Mouse (Mus musculus) heart, embryonic 16.5 days (tissue): ENCODE measurements around the gene Zfp386. TPM values are rescaled to one million over a fixed set of nuclear protein-coding genes. Genes with fewer than 3 reads are reported as not detected.

ENCODE experiments used
- ATAC-seq: fragments of 200-750 bp; cut with Nextera tagmentation; replicated peaks from 2 replicates; pipeline ENCODE4 v1.8.0; 2017; ENCODE audit warnings: moderate number of reproducible peaks; ENCODE audit not compliant: insufficient read depth, low FRiP score; ENCODE audit errors: extremely low read depth
- H3K27ac ChIP-seq: fragments of 300-500 bp; sonication (generic); 2 replicates; pipeline ENCODE4 v1.5.1; 2014; ENCODE audit warnings: mild to moderate bottlenecking, low read length, control low read depth, moderate library complexity
- H3K27me3 ChIP-seq: fragments of 300-500 bp; sonication (generic); 2 replicates; pipeline ENCODE4 v1.6.1; 2014; ENCODE audit warnings: low read length, mixed read lengths; ENCODE audit not compliant: control insufficient read depth, insufficient read depth
- H3K36me3 ChIP-seq: fragments of 300-500 bp; sonication (generic); 2 replicates; pipeline ENCODE4 v1.6.1; 2014; ENCODE audit not compliant: control insufficient read depth, insufficient read depth
- H3K4me1 ChIP-seq: fragments of 300-500 bp; sonication (generic); 2 replicates; pipeline ENCODE4 v1.6.1; 2014; ENCODE audit warnings: low read length, mixed read lengths; ENCODE audit not compliant: control insufficient read depth, insufficient read depth
- H3K4me2 ChIP-seq: fragments of 300-500 bp; sonication (generic); 2 replicates; pipeline ENCODE4 v1.6.1; 2014; ENCODE audit warnings: low read depth, mild to moderate bottlenecking, control low read depth, low read length
- H3K4me3 ChIP-seq: fragments of 300-500 bp; sonication (generic); 2 replicates; pipeline ENCODE4 v1.5.1; 2014; ENCODE audit warnings: mild to moderate bottlenecking, control low read depth, low read length
- H3K9ac ChIP-seq: fragments of 300-500 bp; sonication (generic); 2 replicates; pipeline ENCODE4 v1.6.1; 2014; ENCODE audit warnings: low read length, control low read depth
- H3K9me3 ChIP-seq: fragments of 300-500 bp; sonication (generic); replicated peaks from 2 replicates; pipeline ENCODE4 v1.6.1; 2016; ENCODE audit warnings: low read length; ENCODE audit not compliant: control insufficient read depth
- WGBS: fragments of 180-500 bp; shearing (Covaris S2); extraction: QIAGEN DNeasy Blood & Tissue Kit; methylation state at CpG from one replicate; pipeline ENCODE4 v1.1.7; 2014; 5-methylcytosine and 5-hydroxymethylcytosine counted together
- polyA plus RNA-seq: library from polyadenylated mRNA; unstranded; fragments of >200 nt; fragmentation: Nextera tagmentation; extraction: Ambion mirVana; gene quantifications from 2 replicates; pipeline ENCODE4 v1.2.1, GENCODE M21; 2015

Gene Zfp386
- polyA plus RNA-seq, 1 experiment from 2014 or later, result 32.2 TPM

DNA sequence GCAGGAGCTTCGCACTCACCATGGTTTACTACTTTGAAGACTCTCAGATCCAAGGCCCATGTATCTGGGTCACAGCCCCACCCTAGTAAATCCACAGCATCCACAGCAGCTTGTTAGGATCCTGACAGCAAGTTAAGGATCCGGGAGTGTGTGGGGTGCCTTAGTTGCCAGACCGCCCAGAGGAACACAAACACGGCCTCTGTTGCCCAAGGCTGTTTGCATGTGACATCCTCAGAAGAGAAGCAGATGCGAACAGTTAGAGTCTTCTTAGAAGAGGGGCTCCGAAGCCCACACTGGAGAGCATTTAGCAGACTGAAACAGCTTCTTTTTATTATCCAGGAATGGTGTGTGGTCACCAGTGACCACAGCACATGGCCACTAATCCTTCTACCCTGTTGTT, 35.6 kb downstream of the Zfp386 start:
- H3K27me3 ChIP-seq, result peaks cover 13% of the 10 kb centered on the region
- no peak for ATAC-seq
- H3K27ac ChIP-seq, result no peak overlapping the region
- no peaks in the 10 kb centered on the region for H3K36me3 ChIP-seq
- no peaks in the 10 kb centered on the region for H3K9me3 ChIP-seq
- H3K4me3 ChIP-seq, result no peak overlapping the region
- no peak overlapping the region for H3K4me2 ChIP-seq
- WGBS, result 78% methylated on average over 6 of the region's 6 CpGs
- no peak overlapping the region for H3K9ac ChIP-seq
- no peaks in the 10 kb centered on the region for H3K4me1 ChIP-seq

DNA sequence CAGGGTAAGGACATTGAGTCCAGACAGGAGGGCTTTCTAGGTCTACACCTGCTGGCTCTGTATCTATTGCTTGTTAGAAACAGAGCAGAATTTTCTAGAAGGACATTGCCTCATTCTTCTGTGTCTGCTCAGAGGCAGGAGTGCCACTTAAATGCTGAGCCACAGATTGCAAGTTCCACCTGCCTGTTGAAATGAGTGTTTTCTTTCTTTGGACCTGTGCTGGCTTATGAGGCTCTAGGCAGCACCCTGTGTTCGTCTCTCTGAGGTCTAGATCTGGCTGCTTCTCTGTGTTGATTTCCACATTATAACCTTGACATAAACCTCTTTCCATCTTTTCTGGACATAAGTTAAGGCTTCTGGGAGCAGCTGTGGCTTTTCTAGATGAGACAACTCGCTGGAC, 36.8 kb downstream of the Zfp386 start:
- Histone ChIP-seq H3K4me3 (no peak overlapping the region), H3K9ac (no peak overlapping the region), H3K4me2 (no peak overlapping the region), H3K9me3 (no peaks in the 10 kb centered on the region), H3K4me1 (no peaks in the 10 kb centered on the region), H3K36me3 (no peaks in the 10 kb centered on the region), H3K27ac (no peak overlapping the region), H3K27me3 (peaks cover 4% of the 10 kb centered on the region)
- ATAC-seq, result no peak
- WGBS, result 63% methylated on average over 2 of the region's 2 CpGs

DNA sequence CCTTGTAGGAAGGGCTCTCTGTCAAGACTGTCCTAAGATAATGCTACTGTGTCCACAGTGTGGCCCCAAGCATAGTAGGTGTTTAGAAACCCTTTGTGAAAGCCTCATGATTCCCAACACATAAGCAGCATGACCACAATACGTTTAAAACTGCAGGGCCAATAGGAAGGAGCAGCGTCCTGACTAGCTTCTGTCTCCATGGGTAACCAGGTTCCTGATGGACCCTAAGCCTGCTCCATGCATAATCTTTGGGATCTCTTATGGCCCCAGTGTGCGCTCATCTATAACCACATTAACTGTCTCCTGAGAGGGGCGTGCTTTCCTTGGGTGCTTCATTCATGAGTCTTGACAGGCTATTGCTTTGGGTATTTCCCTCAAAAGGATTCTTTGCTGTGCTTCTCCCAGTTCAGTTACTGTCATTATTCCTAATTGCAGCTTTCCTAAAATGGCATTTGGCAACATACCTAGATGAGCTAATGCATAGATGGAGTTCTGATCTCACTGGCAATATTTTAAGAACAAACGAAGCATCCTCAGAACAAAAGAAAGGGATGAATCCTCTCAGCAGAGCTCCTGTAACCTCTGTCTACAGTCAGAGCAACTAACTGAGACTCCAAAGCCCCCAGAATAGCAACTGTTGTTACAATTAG, 39.6 kb downstream of the Zfp386 start:
- H3K4me3 ChIP-seq, result no peak overlapping the region
- ATAC-seq, result no peak
- no peak overlapping the region for H3K4me2 ChIP-seq
- H3K36me3 ChIP-seq, result no peaks in the 10 kb centered on the region
- H3K9me3 ChIP-seq, result no peaks in the 10 kb centered on the region
- H3K27ac ChIP-seq, result no peak overlapping the region
- H3K4me1 ChIP-seq, result no peaks in the 10 kb centered on the region
- no peaks in the 10 kb centered on the region for H3K27me3 ChIP-seq
- H3K9ac ChIP-seq, result no peak overlapping the region
- 86% methylated on average over 5 of the region's 5 CpGs for WGBS

DNA sequence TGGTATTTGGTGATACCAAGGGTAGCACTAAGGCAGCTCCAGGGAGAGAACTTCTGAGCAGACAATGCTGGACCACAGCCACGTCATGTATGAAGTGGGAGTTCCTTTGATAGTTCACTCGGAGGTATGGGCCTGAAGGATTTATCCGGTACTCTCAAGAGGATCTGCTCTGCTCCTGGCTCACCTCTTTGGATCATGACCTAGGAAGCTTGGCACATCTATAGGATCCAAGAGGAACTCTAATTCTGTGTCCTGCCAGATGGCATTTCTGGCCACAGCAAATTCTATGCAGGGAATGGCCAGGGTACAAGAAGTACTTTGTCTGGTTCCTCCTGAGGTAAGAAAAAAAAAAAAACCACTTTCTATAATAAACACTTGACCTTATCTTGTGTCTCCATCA, 42.3 kb downstream of the Zfp386 start:
- H3K9ac ChIP-seq, result no peak overlapping the region
- H3K36me3 ChIP-seq, result no peaks in the 10 kb centered on the region
- no peak overlapping the region for H3K4me3 ChIP-seq
- no peaks in the 10 kb centered on the region for H3K27me3 ChIP-seq
- no peaks in the 10 kb centered on the region for H3K4me1 ChIP-seq
- 72% methylated on average over 3 of the region's 3 CpGs for WGBS
- no peak overlapping the region for H3K27ac ChIP-seq
- no peak for ATAC-seq
- H3K9me3 ChIP-seq, result no peaks in the 10 kb centered on the region
- no peak overlapping the region for H3K4me2 ChIP-seq

DNA sequence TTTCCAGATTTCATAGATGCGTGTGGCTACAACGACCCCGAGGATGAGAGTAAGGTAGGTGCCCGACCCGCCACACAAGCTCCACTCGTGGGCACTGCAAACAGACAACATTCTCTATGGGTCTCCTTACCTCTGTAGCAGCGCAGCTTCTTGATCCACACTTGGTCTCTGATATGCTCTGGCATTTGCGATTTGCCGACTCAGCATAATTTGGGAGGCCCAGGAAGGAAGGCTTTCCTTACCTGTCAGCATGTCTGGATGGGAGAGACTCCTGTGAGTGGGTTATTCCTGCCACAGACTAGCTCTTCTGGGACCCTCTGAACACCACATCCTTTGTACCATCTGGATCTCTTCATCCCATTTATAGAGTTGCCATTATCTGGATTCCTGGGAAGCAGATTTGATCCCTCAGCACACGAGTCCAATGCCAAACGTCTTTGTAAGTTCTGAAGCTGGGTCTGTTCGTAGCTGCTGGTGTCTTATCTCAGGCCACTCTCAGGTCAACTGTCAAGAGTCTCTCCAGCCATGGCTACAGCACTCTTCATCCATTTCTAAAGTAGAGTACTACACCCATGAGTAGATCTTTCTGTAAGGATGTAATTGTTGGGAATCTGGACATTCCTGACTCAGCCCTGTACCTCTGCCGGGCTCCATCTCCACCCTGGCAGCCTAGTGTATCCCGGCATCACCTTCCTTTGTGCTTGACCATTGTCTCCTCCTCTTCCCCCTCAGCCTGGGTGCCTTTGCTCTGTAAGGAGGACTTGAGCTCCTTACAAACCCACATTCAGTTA, 47.4 kb downstream of the Zfp386 start:
- Histone ChIP-seq H3K27ac (no peak overlapping the region), H3K9ac (no peak overlapping the region), H3K9me3 (no peaks in the 10 kb centered on the region), H3K4me2 (no peak overlapping the region), H3K4me3 (no peak overlapping the region), H3K36me3 (no peaks in the 10 kb centered on the region), H3K27me3 (no peaks in the 10 kb centered on the region), H3K4me1 (no peaks in the 10 kb centered on the region)
- WGBS, result 74% methylated on average over 14 of the region's 14 CpGs
- no peak for ATAC-seq

DNA sequence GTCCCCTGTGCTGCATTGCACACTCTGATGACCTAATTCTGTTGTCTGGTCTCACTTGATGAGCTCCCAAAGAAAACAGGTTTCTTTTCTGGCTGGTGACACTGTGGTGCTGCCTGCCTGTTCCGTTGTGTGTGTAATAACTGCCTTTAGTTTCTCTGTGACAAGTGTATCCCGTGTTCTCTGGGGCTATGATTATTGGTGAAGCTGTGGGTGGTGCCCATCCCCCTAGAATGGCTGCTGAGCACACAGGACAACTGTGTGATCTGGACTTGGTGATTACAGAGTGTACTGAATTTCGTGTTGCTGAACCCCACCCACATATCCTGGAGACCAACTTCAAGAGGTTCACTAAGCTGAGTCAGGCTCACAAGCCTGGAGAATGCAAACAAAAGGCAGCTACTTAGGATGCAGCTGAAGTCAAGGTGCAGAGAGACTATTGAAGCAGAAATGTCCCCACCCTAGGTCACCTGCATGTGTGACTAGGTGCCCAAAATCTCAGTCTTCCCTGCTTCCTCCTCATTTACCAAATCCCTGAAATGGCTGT, 48.9 kb downstream of the Zfp386 start:
- H3K4me2 ChIP-seq, result no peak overlapping the region
- H3K9me3 ChIP-seq, result no peaks in the 10 kb centered on the region
- H3K4me3 ChIP-seq, result no peak overlapping the region
- H3K4me1 ChIP-seq, result no peaks in the 10 kb centered on the region
- ATAC-seq, result no peak
- H3K27ac ChIP-seq, result no peak overlapping the region
- H3K9ac ChIP-seq, result no peak overlapping the region
- WGBS, result 63% methylated on average over 3 of the region's 3 CpGs
- H3K36me3 ChIP-seq, result no peaks in the 10 kb centered on the region
- no peaks in the 10 kb centered on the region for H3K27me3 ChIP-seq

DNA sequence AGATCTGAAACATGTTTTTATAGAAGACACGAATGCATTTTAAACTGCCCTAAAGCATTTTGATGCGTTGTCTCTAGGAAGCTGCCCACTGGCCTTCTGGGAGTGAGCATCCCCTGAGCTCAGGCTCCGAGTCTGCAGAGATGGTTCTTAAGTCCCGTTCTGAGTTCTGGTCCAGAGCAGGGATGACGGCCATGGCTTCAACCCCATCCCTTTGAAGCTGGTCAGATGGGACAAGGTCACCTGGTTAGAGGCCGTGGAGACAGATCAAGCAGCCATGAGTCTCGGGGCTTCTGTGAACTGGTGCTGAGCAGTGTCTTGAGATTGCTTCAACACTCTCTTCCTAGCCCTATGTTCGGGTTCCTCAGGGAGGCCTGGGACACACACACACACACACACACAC, 49.6 kb downstream of the Zfp386 start:
- Histone ChIP-seq H3K27me3 (no peaks in the 10 kb centered on the region), H3K9ac (no peak overlapping the region), H3K4me2 (no peak overlapping the region), H3K36me3 (no peaks in the 10 kb centered on the region), H3K4me3 (no peak overlapping the region), H3K27ac (no peak overlapping the region), H3K9me3 (no peaks in the 10 kb centered on the region), H3K4me1 (no peaks in the 10 kb centered on the region)
- 80% methylated on average over 8 of the region's 8 CpGs for WGBS
- no peak for ATAC-seq

DNA sequence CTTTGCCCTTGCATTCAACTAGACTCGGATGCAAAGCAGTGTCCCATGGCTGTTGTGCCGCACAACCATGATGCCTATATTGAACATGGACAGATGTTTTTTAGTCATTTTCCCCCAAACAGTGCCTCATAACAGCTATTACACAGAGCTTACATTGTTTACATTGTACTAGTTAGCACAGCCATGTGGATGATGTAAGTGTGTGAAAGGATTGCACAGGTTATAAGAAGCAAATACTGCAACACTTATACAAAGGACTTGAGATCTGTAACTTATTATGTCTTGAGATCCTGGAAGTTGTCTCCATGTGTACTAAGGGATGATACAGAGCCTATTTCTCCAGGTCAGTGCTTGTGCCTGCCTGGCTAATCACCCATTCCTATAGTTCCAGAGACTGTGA, 54.4 kb downstream of the Zfp386 start:
- H3K4me1 ChIP-seq, result no peaks in the 10 kb centered on the region
- no peak overlapping the region for H3K4me3 ChIP-seq
- no peak overlapping the region for H3K9ac ChIP-seq
- no peak for ATAC-seq
- H3K36me3 ChIP-seq, result no peaks in the 10 kb centered on the region
- no peaks in the 10 kb centered on the region for H3K9me3 ChIP-seq
- 87% methylated on average over 2 of the region's 2 CpGs for WGBS
- H3K27me3 ChIP-seq, result no peaks in the 10 kb centered on the region
- no peak overlapping the region for H3K4me2 ChIP-seq
- no peak overlapping the region for H3K27ac ChIP-seq
